Mouse (Mus musculus) hindbrain, embryonic 13.5 days (tissue): Measurements from ENCODE around the gene Utp4. TPM values are rescaled to one million over a fixed set of nuclear protein-coding genes. Genes with fewer than 3 reads are reported as not detected.
A peak's percentile ranks its signal among the peaks of the same experiment; 100 is the strongest.

Experiments used
- ATAC-seq: fragments of 200-750 bp; cut with Nextera tagmentation; 2 replicates; pipeline ENCODE4 v1.8.0; 2017; ENCODE audit warnings: moderate TSS enrichment; ENCODE audit not compliant: low FRiP score
- H3K27ac ChIP-seq: fragments of 300-500 bp; sonication (generic); 2 replicates; pipeline ENCODE4 v1.5.1; 2015; ENCODE audit warnings: inconsistent platforms, mild to moderate bottlenecking, moderate library complexity
- H3K27me3 ChIP-seq: fragments of 300-500 bp; sonication (generic); 2 replicates; pipeline ENCODE4 v1.6.1; 2015; ENCODE audit warnings: mild to moderate bottlenecking, inconsistent platforms
- H3K36me3 ChIP-seq: fragments of 300-500 bp; sonication (generic); 2 replicates; pipeline ENCODE4 v1.6.1; 2015; ENCODE audit warnings: mild to moderate bottlenecking, inconsistent platforms
- H3K4me1 ChIP-seq: fragments of 300-500 bp; sonication (generic); replicated peaks from 2 replicates; pipeline ENCODE4 v1.6.1; 2015; ENCODE audit warnings: inconsistent platforms
- H3K4me2 ChIP-seq: fragments of 300-500 bp; sonication (generic); 2 replicates; pipeline ENCODE4 v1.6.1; 2015; ENCODE audit warnings: inconsistent platforms, mild to moderate bottlenecking, moderate library complexity
- H3K4me3 ChIP-seq: fragments of 300-500 bp; sonication (generic); 2 replicates; pipeline ENCODE4 v1.5.1; 2015; ENCODE audit warnings: mild to moderate bottlenecking, inconsistent platforms
- H3K9ac ChIP-seq: fragments of 300-500 bp; sonication (generic); 2 replicates; pipeline ENCODE4 v1.6.1; 2015; ENCODE audit warnings: mild to moderate bottlenecking, inconsistent platforms
- H3K9me3 ChIP-seq: fragments of 300-500 bp; sonication (generic); 2 replicates; pipeline ENCODE4 v1.6.1; 2016; ENCODE audit warnings: inconsistent platforms
- WGBS: fragments of 180-500 bp; shearing (Covaris S2); methylation state at CpG from one replicate; pipeline ENCODE4 v1.1.7; 2015; 5-methylcytosine and 5-hydroxymethylcytosine counted together
- polyA plus RNA-seq: library from polyadenylated mRNA; unstranded; fragments of >200 nt; fragmentation: Nextera tagmentation; extraction: Ambion mirVana; gene quantifications from 2 replicates; pipeline ENCODE4 v1.2.1, GENCODE M21; 2015

Gene Utp4
- polyA plus RNA-seq, 1 experiment from 2014 or later, result 45.5 TPM

DNA sequence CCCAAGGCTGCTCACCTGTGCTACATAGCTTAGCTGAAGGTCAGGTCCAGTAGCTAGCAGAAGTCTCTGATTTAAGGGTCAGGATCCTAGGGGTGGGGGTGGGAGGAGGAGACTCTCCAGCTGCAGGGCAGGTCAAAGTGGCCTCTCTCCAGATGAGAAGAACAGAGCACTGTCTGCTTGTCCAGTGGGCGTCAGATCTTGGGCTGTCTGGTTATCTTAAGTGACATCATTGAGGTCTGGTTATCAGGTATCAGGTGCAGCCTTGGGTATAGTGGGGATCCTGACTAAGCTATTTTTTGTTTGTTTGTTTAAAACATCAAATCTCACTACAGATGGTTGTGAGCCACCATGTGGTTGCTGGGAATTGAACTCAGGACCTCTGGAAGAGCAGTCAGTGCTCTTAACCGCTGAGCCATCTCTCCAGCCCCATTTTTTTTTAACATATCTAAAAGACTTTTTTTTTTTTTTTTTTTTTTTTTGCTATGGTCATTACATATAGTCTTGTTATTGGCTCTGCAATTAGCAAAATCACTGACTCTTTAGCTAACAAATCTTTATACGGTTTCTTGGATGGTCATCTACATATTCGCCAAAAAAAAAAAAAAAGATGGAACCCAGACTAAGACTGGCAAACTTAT lies 40.2 kb downstream of the Utp4 start:
- H3K27me3 ChIP-seq, result peaks cover 29% of the 10 kb centered on the region
- H3K36me3 ChIP-seq, result no peaks in the 10 kb centered on the region
- H3K9me3 ChIP-seq, result no peaks in the 10 kb centered on the region
- peaks cover 34% of the 10 kb centered on the region for H3K4me1 ChIP-seq
- H3K4me3 ChIP-seq, result no peak overlapping the region
- H3K27ac ChIP-seq, result no peak overlapping the region
- WGBS, result 85% methylated on average over 4 of the region's 4 CpGs
- ATAC-seq, result no peak
- no peak overlapping the region for H3K9ac ChIP-seq
- no peak overlapping the region for H3K4me2 ChIP-seq

- H3K9ac ChIP-seq, result no peak overlapping the region
- H3K4me1 ChIP-seq, result peaks cover 34% of the 10 kb centered on the region
- no peak overlapping the region for H3K4me3 ChIP-seq
- H3K27ac ChIP-seq, result no peak overlapping the region
- ATAC-seq, result no peak
- peaks cover 29% of the 10 kb centered on the region for H3K27me3 ChIP-seq
- H3K36me3 ChIP-seq, result no peaks in the 10 kb centered on the region
- H3K4me2 ChIP-seq, result no peak overlapping the region
- H3K9me3 ChIP-seq, result no peaks in the 10 kb centered on the region
- 74% methylated on average over 16 of the region's 16 CpGs for WGBS
Measured at GRCm38 (mm10) chr8:106934226-106934977, 41.0 kb downstream of the Utp4 start.

DNA sequence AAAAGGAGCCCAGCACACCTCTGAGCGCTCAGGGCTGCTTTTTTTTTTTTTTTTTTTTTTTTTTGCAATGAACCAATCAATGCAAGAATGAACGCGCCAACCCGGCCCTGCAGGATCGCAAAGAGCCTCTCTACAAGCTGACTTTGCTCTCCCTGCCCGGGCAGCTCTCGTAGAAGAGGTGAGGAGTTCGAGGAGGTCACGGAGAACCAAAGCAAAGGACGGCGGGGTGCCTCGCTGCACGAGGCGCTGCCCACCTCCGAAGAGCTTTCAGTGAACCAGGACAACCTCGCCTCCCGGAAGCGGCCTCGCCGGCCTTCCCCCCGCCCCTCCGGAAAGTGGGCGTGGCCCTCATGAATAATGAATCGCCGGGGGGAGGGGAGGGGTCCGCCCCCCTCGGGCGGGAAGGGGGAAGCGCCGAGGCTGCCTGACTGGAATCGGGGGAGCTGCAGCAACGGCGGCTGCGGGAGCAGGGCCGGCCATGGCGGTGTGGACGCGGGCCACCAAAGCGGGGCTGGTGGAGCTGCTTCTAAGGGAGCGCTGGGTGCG lies 42.0 kb downstream of the Utp4 start, which contains the start of gene Sntb2:
Gene Sntb2, plus strand, starts transcription at position 427 of the 546 bp plus-strand sequence.
- Histone ChIP-seq H3K9me3 (no peaks in the 10 kb centered on the region), H3K27ac (peak within 1 kb of the TSS; percentile 93), H3K4me1 (peaks cover 34% of the 10 kb centered on the region), H3K27me3 (peaks cover 26% of the 10 kb centered on the region), H3K9ac (peak within 1 kb of the TSS; percentile 92), H3K4me2 (peak within 1 kb of the TSS; percentile 88), H3K4me3 (peak within 1 kb of the TSS; percentile 91), H3K36me3 (no peaks in the 10 kb centered on the region)
- peak; percentile 88 for ATAC-seq
- WGBS, result 0% methylated on average over 23 of the region's 41 CpGs

GRCm38 (mm10) chr8:106935899-106936477 lies 42.6 kb downstream of the Utp4 start:
- Histone ChIP-seq H3K4me1 (peaks cover 34% of the 10 kb centered on the region), H3K9me3 (no peaks in the 10 kb centered on the region), H3K9ac (peak overlapping the region; percentile 92), H3K4me2 (peak overlapping the region; percentile 88), H3K27me3 (peaks cover 26% of the 10 kb centered on the region), H3K36me3 (no peaks in the 10 kb centered on the region), H3K27ac (peak overlapping the region; percentile 93), H3K4me3 (peak overlapping the region; percentile 91)
- WGBS, result under 1% methylated on average over 72 of the region's 76 CpGs
- peak; percentile 72 for ATAC-seq

DNA sequence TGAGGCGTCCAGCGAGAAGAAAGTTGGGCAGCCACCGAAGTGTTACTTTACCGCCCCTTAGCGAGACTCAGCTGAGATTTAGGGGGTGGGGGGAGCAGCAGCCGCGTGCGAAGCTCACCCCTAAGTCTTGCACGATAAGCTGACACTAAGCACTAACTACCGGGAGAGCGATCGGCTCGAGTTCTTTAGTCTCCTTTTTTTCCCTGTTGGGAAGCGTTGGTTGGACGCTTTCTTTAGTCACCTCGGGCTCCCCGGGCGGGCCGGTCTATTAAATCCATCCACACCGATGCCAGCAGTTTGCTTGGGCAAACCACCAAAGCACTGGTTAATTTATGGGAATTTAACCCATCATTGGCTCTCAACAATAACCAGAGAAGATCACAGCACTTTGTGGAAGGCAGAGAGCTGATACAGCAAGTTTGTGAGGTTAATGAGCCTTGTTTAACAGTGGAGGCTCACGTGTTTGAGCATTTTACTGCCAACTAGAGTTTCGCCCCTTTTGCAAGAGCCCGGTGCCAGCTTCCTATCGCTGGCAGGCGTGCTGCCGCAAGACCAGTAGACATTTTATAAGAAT lies 43.1 kb downstream of the Utp4 start:
- WGBS, result under 1% methylated on average over 26 of the region's 26 CpGs
- Histone ChIP-seq H3K4me1 (peaks cover 32% of the 10 kb centered on the region), H3K9me3 (no peaks in the 10 kb centered on the region), H3K4me3 (peak overlapping the region; percentile 91), H3K27ac (peak overlapping the region; percentile 93), H3K4me2 (peak overlapping the region; percentile 88), H3K27me3 (peaks cover 21% of the 10 kb centered on the region), H3K36me3 (no peaks in the 10 kb centered on the region), H3K9ac (peak overlapping the region; percentile 92)
- peak; percentile 38 for ATAC-seq

GRCm38 (mm10) chr8:106937081-106937800 lies 43.8 kb downstream of the Utp4 start:
- ATAC-seq, result no peak
- Histone ChIP-seq H3K27ac (no peak overlapping the region), H3K9me3 (no peaks in the 10 kb centered on the region), H3K4me2 (peak overlapping the region; percentile 88), H3K27me3 (peaks cover 15% of the 10 kb centered on the region), H3K4me1 (peaks cover 27% of the 10 kb centered on the region), H3K36me3 (no peaks in the 10 kb centered on the region), H3K4me3 (peak overlapping the region; percentile 91), H3K9ac (peak overlapping the region; percentile 92)
- WGBS, result 43% methylated on average over 14 of the region's 14 CpGs

DNA sequence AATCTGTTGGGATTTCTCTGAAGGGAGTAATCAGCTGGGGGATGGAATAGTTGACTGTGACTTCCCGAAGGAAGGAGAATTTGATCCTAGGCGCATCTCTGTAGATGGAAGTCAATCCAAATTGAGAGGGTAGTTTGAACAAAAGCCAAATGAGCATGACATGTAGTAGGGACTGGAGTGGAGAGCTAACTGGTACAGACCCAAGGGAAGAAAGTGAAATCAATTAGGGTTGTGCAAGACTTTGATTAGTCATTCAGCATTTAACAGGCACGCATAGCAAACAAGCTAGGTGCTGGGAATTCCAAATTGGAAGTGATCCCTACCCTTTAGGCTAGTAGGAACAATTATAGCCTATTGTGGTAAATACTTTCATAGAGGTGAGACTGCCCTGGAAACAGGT lies 48.4 kb downstream of the Utp4 start:
- ATAC-seq, result no peak
- no peaks in the 10 kb centered on the region for H3K9me3 ChIP-seq
- no peaks in the 10 kb centered on the region for H3K36me3 ChIP-seq
- no peak overlapping the region for H3K4me2 ChIP-seq
- H3K9ac ChIP-seq, result no peak overlapping the region
- peaks cover 15% of the 10 kb centered on the region for H3K4me1 ChIP-seq
- no peak overlapping the region for H3K4me3 ChIP-seq
- peaks cover 6% of the 10 kb centered on the region; the same call in 1 of the 2 replicates for H3K27me3 ChIP-seq
- H3K27ac ChIP-seq, result no peak overlapping the region
- WGBS, result 90% methylated on average over 3 of the region's 3 CpGs

DNA sequence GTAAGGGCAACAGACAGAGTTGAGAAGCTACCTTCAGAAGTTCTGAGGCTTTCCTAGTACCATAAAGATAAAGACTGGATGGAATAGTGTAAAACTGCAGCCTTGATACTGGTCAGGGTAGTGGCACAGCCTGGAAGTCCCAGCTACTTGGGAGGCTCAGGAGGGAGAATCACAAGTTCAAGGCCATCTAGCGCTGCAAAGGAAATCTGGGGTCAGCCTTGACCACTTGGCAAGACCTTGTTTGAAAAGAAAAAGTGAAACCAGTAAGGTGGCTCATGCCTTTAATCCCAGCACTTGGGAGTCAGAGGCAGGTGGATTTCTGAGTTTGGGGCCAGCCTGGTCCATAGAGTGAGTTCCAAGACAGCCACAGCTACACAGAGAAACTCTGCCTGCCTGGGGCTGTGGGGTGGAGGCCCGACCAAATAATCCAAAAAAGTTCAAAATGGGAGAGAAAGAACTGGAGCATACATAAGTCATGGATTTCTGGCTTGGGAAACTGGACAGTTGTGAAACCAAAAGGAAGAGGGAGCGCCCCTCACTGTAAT lies 50.5 kb downstream of the Utp4 start:
- Histone ChIP-seq H3K4me2 (no peak overlapping the region), H3K27ac (no peak overlapping the region), H3K9ac (no peak overlapping the region), H3K27me3 (no peaks in the 10 kb centered on the region), H3K4me3 (no peak overlapping the region), H3K4me1 (no peaks in the 10 kb centered on the region), H3K9me3 (no peaks in the 10 kb centered on the region), H3K36me3 (no peaks in the 10 kb centered on the region)
- ATAC-seq, result no peak
- WGBS, result 94% methylated on average over 3 of the region's 3 CpGs

- no peak overlapping the region for H3K4me3 ChIP-seq
- ATAC-seq, result no peak
- no peaks in the 10 kb centered on the region for H3K36me3 ChIP-seq
- no peak overlapping the region for H3K9ac ChIP-seq
- no peaks in the 10 kb centered on the region for H3K9me3 ChIP-seq
- no peaks in the 10 kb centered on the region for H3K4me1 ChIP-seq
- H3K27me3 ChIP-seq, result no peaks in the 10 kb centered on the region
- H3K27ac ChIP-seq, result no peak overlapping the region
- H3K4me2 ChIP-seq, result no peak overlapping the region
- WGBS, result 74% methylated on average over 3 of the region's 3 CpGs
Measured at GRCm38 (mm10) chr8:106944756-106945155, 51.3 kb downstream of the Utp4 start.

DNA sequence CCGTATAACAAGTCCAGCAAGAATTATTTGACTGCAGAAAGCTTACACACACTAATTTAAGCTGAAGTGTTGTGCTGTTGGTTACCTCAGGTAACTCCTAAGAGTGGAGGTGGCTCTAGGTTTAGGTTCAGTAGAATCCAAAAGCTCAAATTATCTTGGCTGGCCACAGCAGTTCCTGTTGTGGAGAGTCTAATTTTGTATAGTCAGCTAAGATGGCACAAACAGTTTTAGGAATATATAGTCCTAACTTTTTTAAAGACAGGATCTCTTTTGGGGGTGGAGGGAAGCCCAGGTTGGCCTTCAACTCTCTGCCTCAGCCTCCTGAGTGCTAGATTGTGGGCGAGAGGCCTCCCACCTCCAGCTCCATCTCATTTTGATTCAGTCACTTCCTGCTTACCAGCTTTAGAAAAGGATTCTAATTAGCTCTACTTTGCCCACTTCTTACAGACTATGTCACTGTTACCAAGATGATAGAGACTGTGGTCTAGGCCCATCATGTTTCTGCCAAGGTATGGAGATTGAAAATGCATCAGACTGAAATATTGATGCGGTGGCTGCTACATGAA lies 55.3 kb downstream of the Utp4 start:
- H3K4me3 ChIP-seq, result no peak overlapping the region
- WGBS, result 80% methylated on average over 3 of the region's 3 CpGs

DNA sequence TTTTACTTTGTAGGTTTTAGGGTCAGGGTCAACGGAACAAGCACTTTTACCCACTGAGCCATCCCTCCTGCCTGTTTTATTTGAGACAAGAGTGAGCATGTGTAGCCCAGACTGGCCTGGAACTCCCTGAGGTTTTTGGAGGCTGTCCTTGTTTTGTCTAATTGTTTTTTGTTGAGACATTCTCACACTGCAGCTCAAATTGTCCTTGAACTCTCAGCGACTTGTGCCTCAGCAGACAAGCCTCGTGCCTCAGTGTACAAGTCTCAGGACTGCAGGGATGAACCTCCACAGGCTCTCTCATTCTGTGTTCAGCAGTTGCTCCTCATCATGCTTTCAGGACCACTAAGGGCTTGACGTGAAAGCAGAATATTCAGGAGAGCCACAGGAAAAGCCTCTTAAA lies 58.3 kb downstream of the Utp4 start:
- Histone ChIP-seq H3K9me3 (no peaks in the 10 kb centered on the region), H3K27me3 (no peaks in the 10 kb centered on the region), H3K4me2 (no peak overlapping the region), H3K36me3 (no peaks in the 10 kb centered on the region), H3K4me3 (no peak overlapping the region), H3K4me1 (no peaks in the 10 kb centered on the region), H3K9ac (no peak overlapping the region), H3K27ac (no peak overlapping the region)
- 70% methylated on average over 4 of the region's 4 CpGs for WGBS
- ATAC-seq, result no peak

More for the DNA sequence above, 55.3 kb downstream of the Utp4 start:
- ATAC-seq, result no peak
- H3K9ac ChIP-seq, result no peak overlapping the region
- no peaks in the 10 kb centered on the region for H3K4me1 ChIP-seq
- H3K9me3 ChIP-seq, result no peaks in the 10 kb centered on the region
- H3K36me3 ChIP-seq, result no peaks in the 10 kb centered on the region
- H3K27me3 ChIP-seq, result no peaks in the 10 kb centered on the region
- no peak overlapping the region for H3K4me2 ChIP-seq
- no peak overlapping the region for H3K27ac ChIP-seq
